Mouse (Mus musculus) embryonic facial prominence, embryonic 11.5 days (tissue): ENCODE results near the gene Dop1b. TPM values are rescaled to one million over a fixed set of nuclear protein-coding genes. Genes with fewer than 3 reads are reported as not detected.

Source experiments
- ATAC-seq: fragments of 200-750 bp; cut with Nextera tagmentation; replicated peaks from 2 replicates; pipeline ENCODE4 v1.8.0; 2017; ENCODE audit warnings: low read depth; ENCODE audit not compliant: insufficient number of reproducible peaks, low FRiP score, low TSS enrichment
- DNase-seq: peaks from one replicate; pipeline ENCODE4 v3.0.0-alpha.2; 2015; ENCODE audit warnings: low spot score
- H3K27ac ChIP-seq: fragments of 300-500 bp; sonication (generic); replicated peaks from 2 replicates; pipeline ENCODE4 v1.5.1; 2014; ENCODE audit warnings: mild to moderate bottlenecking, low read depth, low read length, control low read depth
- H3K27me3 ChIP-seq: fragments of 300-500 bp; sonication (generic); 2 replicates; pipeline ENCODE4 v1.6.1; 2014; ENCODE audit warnings: mild to moderate bottlenecking, low read length, moderate library complexity, mixed read lengths; ENCODE audit not compliant: control insufficient read depth, insufficient read depth
- H3K36me3 ChIP-seq: fragments of 300-500 bp; sonication (generic); replicated peaks from 2 replicates; pipeline ENCODE4 v1.6.1; 2014; ENCODE audit warnings: low read depth, mild to moderate bottlenecking, low read length, moderate library complexity, mixed read lengths; ENCODE audit not compliant: control insufficient read depth, insufficient read depth
- H3K4me1 ChIP-seq: fragments of 300-500 bp; sonication (generic); 2 replicates; pipeline ENCODE4 v1.6.1; 2014; ENCODE audit warnings: low read length, mixed read lengths; ENCODE audit not compliant: control insufficient read depth, insufficient read depth
- H3K4me2 ChIP-seq: fragments of 300-500 bp; sonication (generic); 2 replicates; pipeline ENCODE4 v1.6.1; 2014; ENCODE audit warnings: low read depth, mild to moderate bottlenecking, control low read depth, low read length, moderate library complexity
- H3K4me3 ChIP-seq: fragments of 300-500 bp; sonication (generic); 2 replicates; pipeline ENCODE4 v1.5.1; 2014; ENCODE audit warnings: low read depth, low read length, control low read depth
- H3K9ac ChIP-seq: fragments of 300-500 bp; sonication (generic); replicated peaks from 2 replicates; pipeline ENCODE4 v1.6.1; 2014; ENCODE audit warnings: mild to moderate bottlenecking, control low read depth, low read length
- H3K9me3 ChIP-seq: fragments of 300-500 bp; sonication (generic); replicated peaks from 2 replicates; pipeline ENCODE4 v1.6.1; 2016; ENCODE audit warnings: mild to moderate bottlenecking, low read length, inconsistent platforms, mixed read lengths; ENCODE audit not compliant: control insufficient read depth
- WGBS: fragments of 180-500 bp; shearing (Covaris S2); extraction: QIAGEN DNeasy Blood & Tissue Kit; methylation state at CpG from one replicate; pipeline ENCODE4 v1.1.7; 2014; 5-methylcytosine and 5-hydroxymethylcytosine counted together
- polyA plus RNA-seq: library from polyadenylated mRNA; unstranded; fragments of >200 nt; fragmentation: Nextera tagmentation; extraction: Ambion mirVana; gene quantifications from 2 replicates; pipeline ENCODE4 v1.2.1, GENCODE M21; 2014

The Dop1b gene
- polyA plus RNA-seq, 1 experiment from 2014 or later: 5.7 TPM

DNA sequence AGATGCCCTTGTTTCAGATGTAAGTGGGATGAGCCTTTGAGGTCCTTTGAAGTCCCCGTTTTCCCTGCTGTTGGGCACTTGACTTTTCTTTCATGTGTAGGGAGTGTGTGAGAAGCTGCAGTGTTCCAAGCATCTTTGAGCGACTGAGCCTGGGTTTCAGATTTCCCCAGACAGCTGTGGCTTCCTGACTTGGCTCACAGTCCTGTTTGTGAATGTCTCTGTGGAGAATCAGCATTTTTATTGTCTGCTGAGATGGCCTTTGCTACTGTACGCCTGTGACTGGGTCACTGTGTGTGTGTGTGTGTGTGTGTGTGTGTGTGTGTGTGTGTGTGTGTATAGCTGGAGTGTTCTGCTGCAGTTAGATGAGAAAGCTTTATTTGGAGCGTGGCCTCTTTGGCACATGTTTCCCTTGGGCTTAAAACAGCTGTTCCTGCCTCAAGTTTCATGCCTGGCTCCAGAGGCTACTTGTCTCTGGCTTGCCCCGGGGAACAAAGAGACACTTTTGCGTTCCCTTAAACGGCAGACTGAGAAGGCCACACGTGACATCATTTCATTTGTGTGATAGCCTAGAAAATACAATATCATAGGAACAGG is 96.4 kb downstream of the Dop1b start:
- no peaks in the 10 kb centered on the region for H3K27me3 ChIP-seq
- no peaks in the 10 kb centered on the region; the same call in 1 of the 2 replicates for H3K36me3 ChIP-seq
- H3K4me3 ChIP-seq: no peak overlapping the region
- no peak overlapping the region for H3K9ac ChIP-seq
- H3K27ac ChIP-seq: peak overlapping the region; percentile 60; the same call in 1 of the 2 replicates
- 15% methylated on average over 8 of the region's 8 CpGs for WGBS
- peaks cover 3% of the 10 kb centered on the region; the same call in 1 of the 2 replicates for H3K4me1 ChIP-seq
- ATAC-seq: peak; percentile 51; the same call in 1 of the 2 replicates
- H3K4me2 ChIP-seq: no peak overlapping the region
- DNase-seq: peak; percentile 68
- H3K9me3 ChIP-seq: no peaks in the 10 kb centered on the region

DNA sequence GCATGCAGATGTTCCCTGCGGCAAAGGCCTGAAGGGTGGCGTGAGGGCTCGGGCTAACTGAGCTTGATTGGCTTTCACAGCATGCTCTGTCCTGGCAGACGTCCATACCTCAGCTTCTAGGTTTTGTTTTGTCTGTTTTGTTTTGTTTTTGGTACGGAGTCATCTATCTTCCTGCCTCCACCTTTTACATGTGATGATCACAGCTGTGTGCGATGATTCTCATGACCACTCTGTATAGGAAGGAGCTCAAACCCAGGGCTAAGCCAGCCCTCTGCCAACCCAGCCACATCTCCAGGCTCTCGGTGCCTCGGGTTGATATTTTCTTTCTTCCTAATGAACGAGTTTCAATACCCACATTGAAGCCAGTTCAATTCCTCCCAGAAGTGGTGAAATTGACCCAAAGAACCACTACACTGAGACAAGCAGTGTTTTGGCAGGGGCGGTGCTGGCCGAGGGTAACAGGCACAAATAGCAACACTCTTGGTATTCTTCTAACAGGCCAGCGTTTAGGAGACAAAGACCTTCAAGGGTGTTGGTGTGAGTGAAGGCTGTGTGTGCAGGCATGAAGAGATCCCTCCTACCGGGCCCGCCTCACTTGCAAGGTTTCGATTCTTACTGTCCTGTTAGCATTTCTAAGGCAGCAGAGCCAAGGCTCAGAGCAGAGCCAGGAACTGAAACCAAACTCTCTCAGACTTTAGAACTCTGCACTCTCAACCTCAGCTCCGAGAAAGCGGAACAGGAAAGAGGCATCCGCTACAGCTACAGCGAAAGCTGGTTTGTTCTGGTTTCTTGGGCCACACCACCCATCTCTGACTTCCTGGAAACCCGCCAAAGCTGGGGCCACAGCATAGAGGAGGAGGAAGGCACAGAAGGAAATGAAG is 104.4 kb downstream of the Dop1b start:
- H3K4me3 ChIP-seq: no peak overlapping the region
- DNase-seq (no peak), ATAC-seq (no peak)
- no peak overlapping the region for H3K4me2 ChIP-seq
- H3K4me1 ChIP-seq: no peaks in the 10 kb centered on the region
- no peak overlapping the region; the same call in 1 of the 2 replicates for H3K27ac ChIP-seq
- WGBS: 67% methylated on average over 20 of the region's 20 CpGs
- H3K27me3 ChIP-seq: no peaks in the 10 kb centered on the region
- no peaks in the 10 kb centered on the region for H3K9me3 ChIP-seq
- H3K36me3 ChIP-seq: no peaks in the 10 kb centered on the region; the same call in 1 of the 2 replicates
- no peak overlapping the region for H3K9ac ChIP-seq

DNA sequence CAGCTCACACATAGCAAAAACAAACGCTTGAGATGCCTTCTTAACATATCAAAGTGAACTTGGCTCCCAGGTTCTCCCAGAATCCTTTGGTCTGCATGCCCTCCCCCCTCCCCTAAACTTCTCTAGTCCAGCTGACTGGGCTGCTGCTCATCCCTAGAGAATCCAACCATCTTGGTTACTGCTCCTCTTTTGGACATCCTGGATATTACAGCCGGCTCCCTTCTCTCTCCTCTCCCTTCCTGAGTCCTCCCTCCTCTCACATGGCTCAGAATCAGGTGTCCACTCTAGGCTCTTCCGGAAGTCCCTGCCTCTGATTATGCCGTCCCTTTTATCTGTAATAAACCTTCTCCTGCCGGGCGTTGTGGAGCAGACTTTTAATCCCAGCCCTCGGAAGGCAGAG is 105.2 kb downstream of the Dop1b start:
- H3K9me3 ChIP-seq: no peaks in the 10 kb centered on the region
- ATAC-seq (no peak), DNase-seq (no peak)
- no peaks in the 10 kb centered on the region for H3K4me1 ChIP-seq
- no peaks in the 10 kb centered on the region for H3K27me3 ChIP-seq
- no peak overlapping the region for H3K4me3 ChIP-seq
- 75% methylated on average over 7 of the region's 7 CpGs for WGBS
- H3K4me2 ChIP-seq: no peak overlapping the region
- no peak overlapping the region for H3K9ac ChIP-seq
- H3K27ac ChIP-seq: no peak overlapping the region; the same call in 1 of the 2 replicates
- no peaks in the 10 kb centered on the region for H3K36me3 ChIP-seq

DNA sequence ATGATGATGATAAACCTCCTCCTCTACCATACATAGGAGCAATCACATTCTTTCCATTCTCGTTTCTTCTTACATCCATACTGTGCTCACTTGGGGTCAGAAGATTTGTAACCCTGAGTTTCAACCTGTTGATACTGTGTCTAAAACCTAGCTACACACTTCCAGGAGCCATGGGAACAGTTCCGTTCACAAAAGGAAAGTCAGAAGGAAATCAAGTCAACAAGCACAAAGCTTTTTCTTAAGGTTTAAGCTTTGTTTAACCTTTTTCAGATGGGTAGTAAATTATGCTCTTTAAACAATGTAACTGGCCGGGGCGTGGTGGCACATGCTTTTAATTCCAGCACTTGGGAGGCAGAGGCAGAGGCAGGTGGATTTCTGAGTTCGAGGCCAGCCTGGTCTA is 105.7 kb downstream of the Dop1b start:
- H3K4me1 ChIP-seq: no peaks in the 10 kb centered on the region
- H3K27me3 ChIP-seq: no peaks in the 10 kb centered on the region
- no peak for ATAC-seq
- H3K36me3 ChIP-seq: no peaks in the 10 kb centered on the region
- H3K4me2 ChIP-seq: no peak overlapping the region
- H3K27ac ChIP-seq: no peak overlapping the region
- 88% methylated on average over 5 of the region's 5 CpGs for WGBS
- DNase-seq: no peak
- H3K4me3 ChIP-seq: no peak overlapping the region
- no peak overlapping the region for H3K9ac ChIP-seq
- no peaks in the 10 kb centered on the region for H3K9me3 ChIP-seq

DNA sequence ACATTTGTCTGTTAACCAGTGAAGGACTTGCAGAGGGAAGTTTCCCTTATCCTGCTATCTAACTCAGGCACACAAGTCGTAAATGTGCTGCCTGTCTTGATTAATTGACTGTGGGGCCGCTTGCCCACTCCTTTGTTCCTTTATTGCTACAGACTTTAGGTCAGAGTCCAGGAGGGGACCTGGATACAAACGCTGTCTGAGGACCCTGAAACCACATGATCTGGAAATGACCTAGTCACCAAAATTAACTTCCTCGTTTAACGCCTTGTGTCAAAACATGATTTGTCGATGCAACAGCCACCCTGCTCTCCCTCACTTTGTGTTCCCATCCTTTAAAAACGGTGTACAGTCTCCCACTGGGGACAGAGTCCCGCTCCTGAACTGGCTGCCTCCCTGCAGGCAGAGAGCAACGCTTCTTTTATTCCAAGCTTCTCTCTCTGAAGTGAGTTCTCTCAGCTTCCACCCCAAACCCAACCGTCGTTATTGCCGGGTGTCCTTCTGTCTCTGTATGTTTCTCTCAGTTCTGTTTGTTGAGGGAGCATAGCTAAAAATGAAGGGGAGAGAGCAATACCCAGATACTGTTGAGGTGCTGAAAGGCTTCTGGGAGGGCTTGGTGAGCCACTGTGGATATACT is 107.1 kb downstream of the Dop1b start:
- ATAC-seq (no peak), DNase-seq (no peak)
- H3K27me3 ChIP-seq: no peaks in the 10 kb centered on the region
- no peaks in the 10 kb centered on the region for H3K9me3 ChIP-seq
- no peak overlapping the region for H3K4me3 ChIP-seq
- no peaks in the 10 kb centered on the region for H3K4me1 ChIP-seq
- no peak overlapping the region for H3K9ac ChIP-seq
- WGBS: 65% methylated on average over 12 of the region's 12 CpGs
- no peak overlapping the region for H3K4me2 ChIP-seq
- H3K27ac ChIP-seq: no peak overlapping the region
- no peaks in the 10 kb centered on the region for H3K36me3 ChIP-seq

DNA sequence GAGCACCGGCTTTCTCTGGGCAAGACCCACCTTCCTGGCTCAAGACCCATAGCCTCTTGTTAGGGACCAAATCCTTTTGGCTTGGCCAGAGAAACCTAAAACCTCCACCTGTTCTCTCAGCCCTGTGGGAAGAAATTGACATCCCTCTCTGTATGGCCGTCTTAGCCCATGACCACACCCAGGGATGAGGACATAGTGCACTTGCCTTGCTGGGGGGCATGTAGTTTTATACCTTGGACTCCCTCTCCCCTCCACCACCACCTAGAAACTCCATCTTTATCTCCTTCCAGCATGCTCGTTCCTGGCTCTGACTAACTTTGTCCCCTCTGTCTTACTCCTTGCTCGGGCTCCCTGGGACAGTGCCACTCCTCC is 107.6 kb downstream of the Dop1b start:
- no peaks in the 10 kb centered on the region for H3K9me3 ChIP-seq
- no peaks in the 10 kb centered on the region for H3K36me3 ChIP-seq
- H3K9ac ChIP-seq: no peak overlapping the region
- no peak overlapping the region for H3K4me3 ChIP-seq
- DNase-seq: no peak
- WGBS: 79% methylated on average over 4 of the region's 4 CpGs
- no peaks in the 10 kb centered on the region for H3K4me1 ChIP-seq
- ATAC-seq: no peak
- no peaks in the 10 kb centered on the region for H3K27me3 ChIP-seq
- no peak overlapping the region for H3K27ac ChIP-seq
- H3K4me2 ChIP-seq: no peak overlapping the region

DNA sequence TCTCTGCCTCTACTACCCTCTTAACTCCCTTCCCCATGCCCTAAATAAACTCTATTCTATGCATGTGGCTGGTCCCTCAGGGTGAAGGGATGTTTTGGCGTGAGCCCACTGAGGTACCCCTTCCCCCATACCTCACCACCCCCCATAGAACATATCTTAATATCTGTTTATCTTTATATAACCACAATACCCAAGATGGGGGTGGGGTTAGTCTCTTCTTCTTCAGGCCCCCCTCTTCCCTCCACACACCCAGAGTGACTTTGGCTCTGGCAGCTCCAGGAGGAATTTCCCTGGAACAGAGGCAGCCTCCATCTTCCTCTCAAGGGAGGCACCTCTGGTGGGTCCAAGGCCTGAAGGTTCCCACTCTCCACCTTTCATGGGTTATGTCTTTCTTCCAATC is 108.3 kb downstream of the Dop1b start:
- no peak overlapping the region for H3K27ac ChIP-seq

DNA sequence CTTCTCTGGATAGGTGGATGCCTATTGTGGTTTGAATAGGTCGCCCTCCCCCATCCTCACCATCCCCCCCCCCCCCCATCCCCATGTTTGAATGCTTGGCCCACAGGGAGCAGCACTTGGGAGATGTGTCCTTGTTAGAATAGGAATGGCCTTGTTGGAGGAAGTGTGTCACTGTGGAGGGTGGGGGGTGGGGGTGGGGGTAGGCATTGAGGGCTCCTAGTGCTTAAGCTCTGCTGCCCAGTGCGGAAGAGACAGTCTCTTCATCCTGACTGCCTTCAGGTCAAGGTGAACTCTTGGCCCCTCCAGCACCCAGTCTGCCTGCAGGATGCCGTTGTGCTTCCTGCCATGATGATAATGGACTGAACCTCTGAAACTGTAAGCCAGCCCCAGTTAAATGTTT is 110.0 kb downstream of the Dop1b start:
- Histone ChIP-seq H3K36me3 (no peaks in the 10 kb centered on the region), H3K9ac (no peak overlapping the region)
- no peak for ATAC-seq

More for the DNA sequence above, 108.3 kb downstream of the Dop1b start:
- H3K9ac ChIP-seq: no peak overlapping the region
- ATAC-seq (no peak), DNase-seq (no peak)
- H3K27me3 ChIP-seq: no peaks in the 10 kb centered on the region
- no peak overlapping the region for H3K4me3 ChIP-seq
- H3K36me3 ChIP-seq: no peaks in the 10 kb centered on the region
- H3K9me3 ChIP-seq: no peaks in the 10 kb centered on the region
- WGBS: 83% methylated on average over 1 of the region's 1 CpGs
- H3K4me1 ChIP-seq: no peaks in the 10 kb centered on the region
- H3K4me2 ChIP-seq: no peak overlapping the region

More for the DNA sequence above, 110.0 kb downstream of the Dop1b start:
- 99% methylated on average over 3 of the region's 3 CpGs for WGBS
- no peak for DNase-seq
- H3K27me3 ChIP-seq: no peaks in the 10 kb centered on the region
- H3K4me3 ChIP-seq: no peak overlapping the region
- H3K4me2 ChIP-seq: no peak overlapping the region
- no peaks in the 10 kb centered on the region for H3K9me3 ChIP-seq
- no peak overlapping the region for H3K27ac ChIP-seq
- H3K4me1 ChIP-seq: no peaks in the 10 kb centered on the region
